Mouse (Mus musculus): ENCODE results near the gene F11.

F11 gene

DNA sequence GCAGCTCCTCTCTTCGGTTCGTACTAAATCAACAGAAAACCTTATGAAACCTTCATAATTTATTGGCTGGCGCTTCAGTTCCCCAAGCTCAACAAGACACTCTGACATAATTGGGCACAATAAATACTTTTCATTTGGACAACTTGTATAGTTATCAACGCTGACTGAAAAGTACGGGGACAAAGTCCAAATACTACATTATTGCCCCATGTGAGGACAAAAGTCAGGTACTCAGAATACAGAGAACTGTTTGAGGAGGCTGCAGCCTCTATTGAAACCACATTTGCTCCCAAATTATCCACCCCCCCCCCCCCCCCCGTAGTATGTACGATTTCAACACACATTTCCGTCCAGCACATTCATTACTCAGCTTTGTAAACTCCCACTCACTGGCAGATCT lies 22.5 kb downstream of the F11 start:
- no peak for DNase-seq (ENCODE audit: low read depth, low spot score)

DNA sequence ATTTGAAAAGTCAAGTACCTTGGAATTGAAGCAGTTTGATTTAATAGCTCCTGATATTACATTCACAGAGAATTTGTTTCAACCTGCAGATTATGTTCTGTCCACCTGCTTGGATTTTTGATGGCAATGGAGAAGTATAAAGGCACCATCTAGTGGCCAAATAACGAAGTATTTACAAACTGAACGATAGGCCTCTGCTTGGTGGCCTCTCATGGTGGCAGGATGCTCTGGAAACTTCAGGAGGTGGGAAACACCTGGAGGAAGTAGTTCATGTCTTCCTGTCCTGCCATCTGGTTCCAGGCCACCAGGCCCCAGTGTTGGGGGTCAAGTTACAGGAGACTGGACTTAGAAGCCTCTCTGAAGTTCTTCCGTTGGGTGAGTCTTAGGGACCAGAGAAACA lies 23.5 kb downstream of the F11 start:
- DNase-seq (ENCODE audit: low read depth, low spot score) = peak; percentile 22

DNA sequence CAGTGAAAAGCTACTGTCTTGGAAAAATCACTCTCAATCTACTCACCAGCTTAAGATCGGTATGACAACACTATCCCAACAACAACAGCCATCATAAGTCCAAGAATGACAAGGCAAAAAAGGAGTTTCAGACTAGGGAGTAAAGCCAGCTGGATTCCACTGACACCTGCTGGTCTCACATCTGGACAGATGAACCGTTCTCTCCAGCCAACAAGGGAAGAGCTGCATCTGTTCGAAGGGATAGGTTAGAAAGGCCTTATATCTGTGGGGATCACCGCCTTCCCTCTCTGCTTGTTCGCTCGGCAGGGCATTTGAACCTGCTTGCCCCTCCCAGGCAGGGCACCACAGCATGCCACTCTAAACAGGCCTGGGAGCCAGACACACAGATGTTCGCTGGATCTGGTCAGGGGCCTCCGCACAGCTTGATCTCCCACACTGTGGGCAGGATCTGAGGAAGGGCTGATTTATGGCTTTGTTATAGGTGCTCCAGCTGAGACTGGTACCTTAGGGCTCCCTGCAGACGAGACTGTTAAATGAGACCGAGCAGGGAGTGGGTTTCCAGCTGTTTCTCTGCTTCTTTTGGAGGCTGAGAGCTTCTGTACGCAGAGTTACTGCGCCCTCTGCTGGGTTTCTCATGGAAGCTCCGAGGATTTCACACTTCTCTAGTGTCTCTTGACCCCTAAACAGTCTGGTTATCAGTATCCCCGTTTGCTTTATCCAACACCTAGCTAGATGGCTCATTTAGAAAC lies 25.5 kb downstream of the F11 start:
- DNase-seq (ENCODE audit: low read depth, low spot score) = no peak

DNA sequence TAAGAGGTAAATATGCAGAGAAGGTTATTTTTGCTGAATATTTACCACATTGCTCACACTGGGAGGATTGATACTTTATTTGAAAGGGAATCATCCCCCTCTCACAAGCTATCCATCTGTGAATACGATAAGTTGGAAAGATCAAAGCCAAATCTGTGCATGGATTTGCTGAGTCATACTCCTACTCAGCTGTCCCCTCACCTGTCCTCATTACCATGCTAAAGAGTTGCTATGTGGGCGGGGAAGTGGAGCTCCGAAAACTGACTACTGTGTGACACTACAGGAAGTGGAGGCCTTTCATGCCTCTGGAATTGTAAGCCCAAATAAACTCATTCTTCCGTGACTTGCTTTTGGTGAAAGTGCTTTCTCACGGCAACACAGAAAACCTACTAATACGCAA lies 26.6 kb downstream of the F11 start:
- no peak for DNase-seq (ENCODE audit: low read depth, low spot score)

DNA sequence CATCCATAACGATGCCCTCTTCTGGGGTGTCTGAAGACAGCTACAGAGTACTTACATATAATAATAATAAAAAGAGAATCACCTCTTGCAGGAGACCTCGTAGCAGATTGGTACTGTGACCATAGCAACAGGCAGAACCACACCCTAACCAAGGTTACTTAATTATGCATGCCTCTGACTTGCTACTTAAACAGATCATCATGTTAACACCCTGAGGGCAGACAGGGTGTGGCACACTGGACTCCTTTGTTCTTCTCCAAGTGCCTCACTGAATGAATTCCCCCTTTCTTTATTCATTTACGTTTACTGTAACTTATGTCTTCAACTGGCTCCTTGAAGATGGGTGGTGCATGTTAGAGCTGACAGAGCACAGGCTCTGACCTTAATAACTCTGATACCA lies 28.6 kb downstream of the F11 start:
- no peak for DNase-seq (ENCODE audit: low read depth, low spot score)

DNA sequence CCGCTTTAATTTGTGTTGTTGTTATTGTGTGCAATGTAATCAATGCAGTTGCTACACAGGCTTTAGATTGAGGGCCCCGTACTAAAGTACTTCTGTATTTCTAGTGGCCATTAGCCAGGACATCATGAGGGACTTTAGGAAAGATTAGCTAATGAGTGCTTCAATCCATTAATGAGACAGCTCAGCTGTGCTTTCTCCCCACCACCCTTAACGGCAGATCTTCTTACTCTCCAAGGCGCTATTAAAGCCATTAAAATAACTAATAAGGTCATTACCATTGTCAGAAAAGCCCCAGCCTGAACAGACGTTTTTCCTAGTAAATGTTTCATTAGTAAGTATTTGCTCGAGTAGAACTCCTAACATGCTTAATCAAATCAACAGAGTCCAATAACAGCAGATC lies 59.4 kb downstream of the F11 start:
- no peak for DNase-seq (ENCODE audit: low read depth, low spot score)

DNA sequence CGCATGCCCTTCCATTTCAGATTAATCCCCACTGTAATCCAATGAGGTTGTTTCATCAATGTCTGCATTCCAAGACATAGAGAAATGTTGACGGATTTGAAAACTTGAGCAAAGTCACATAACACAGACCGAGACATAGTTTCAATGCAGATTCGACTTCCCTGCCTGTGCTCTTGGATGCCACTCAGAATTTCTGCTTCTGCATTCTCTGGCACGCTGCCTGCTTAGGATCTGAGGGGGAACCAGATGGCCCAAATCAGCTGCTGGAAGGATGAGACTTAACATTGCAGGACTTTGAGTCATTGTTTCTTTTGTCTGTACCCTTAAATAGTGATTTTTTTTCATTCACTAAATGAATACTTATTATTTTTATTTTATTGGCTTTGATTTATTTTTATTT lies 60.2 kb downstream of the F11 start:
- DNase-seq (ENCODE audit: low read depth, low spot score) = peak; percentile 9

DNA sequence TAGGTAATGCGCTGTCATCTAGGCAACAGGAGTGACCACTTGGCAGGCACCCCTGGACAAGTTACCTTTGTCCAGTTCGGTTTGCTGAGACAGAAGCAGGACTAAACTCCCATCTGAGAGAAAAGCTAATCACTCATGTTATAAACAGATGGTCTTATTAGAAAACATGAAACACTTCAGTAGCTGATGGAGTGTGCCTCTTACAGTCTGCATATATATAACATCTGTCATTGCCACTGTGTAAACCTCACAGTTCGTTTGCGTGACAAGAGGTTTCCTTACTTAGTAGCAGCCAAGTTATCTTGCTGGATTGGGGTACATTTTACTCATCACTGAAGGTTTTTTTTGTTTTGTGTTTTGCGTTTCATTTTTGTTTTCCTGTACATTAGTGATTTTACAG lies 64.5 kb downstream of the F11 start:
- DNase-seq (ENCODE audit: low read depth, low spot score) = no peak

DNA sequence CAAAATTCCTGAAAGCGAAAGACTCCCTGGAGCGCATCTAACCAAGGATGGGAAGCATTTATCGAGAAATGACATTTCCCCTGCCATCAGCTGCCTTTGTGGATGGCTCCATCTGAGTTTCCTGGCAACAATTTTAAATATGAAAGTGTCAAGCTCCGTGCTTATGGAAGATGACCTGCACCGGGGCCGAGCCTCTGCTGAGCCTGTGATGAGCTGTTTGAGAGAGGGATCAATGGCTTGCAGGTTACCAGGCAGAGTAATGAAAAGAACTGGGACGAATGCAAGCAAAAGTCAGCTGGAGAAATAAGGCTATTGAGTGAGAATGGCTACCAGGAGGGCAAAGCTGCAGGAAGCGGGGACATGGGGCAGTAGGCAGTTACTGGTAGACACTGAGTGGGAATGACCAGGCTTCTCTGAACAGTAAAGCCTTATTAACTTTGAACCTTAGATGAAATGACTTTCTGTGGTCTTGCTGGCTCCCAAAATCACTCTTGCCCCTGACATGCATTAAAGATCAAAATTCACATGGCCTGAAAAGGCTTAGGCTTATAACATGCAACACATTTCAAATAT lies 65.8 kb downstream of the F11 start:
- DNase-seq (ENCODE audit: low read depth, low spot score) = no peak

All from retina, adult 2 months (tissue).